Mouse (Mus musculus) neural tube, embryonic 13.5 days (tissue): ENCODE measurements around the gene Dolk. TPM values are rescaled to one million over a fixed set of nuclear protein-coding genes. Genes with fewer than 3 reads are reported as not detected.

Experiments
- ATAC-seq: fragments of 200-750 bp; cut with Nextera tagmentation; 2 replicates; pipeline ENCODE4 v1.8.0; 2017; ENCODE audit warnings: low read depth, mild to moderate bottlenecking, moderate TSS enrichment, moderate library complexity
- H3K27ac ChIP-seq: fragments of 300-500 bp; sonication (generic); replicated peaks from 2 replicates; pipeline ENCODE4 v1.5.1; 2015; ENCODE audit warnings: moderate library complexity, mild to moderate bottlenecking, inconsistent platforms
- H3K27me3 ChIP-seq: fragments of 300-500 bp; sonication (generic); 2 replicates; pipeline ENCODE4 v1.6.1; 2015; ENCODE audit warnings: mild to moderate bottlenecking, inconsistent platforms
- H3K36me3 ChIP-seq: fragments of 300-500 bp; sonication (generic); 2 replicates; pipeline ENCODE4 v1.6.1; 2015; ENCODE audit warnings: mild to moderate bottlenecking, inconsistent platforms
- H3K4me1 ChIP-seq: fragments of 300-500 bp; sonication (generic); replicated peaks from 2 replicates; pipeline ENCODE4 v1.6.1; 2015; ENCODE audit warnings: inconsistent platforms
- H3K4me2 ChIP-seq: fragments of 300-500 bp; sonication (generic); 2 replicates; pipeline ENCODE4 v1.6.1; 2015; ENCODE audit warnings: inconsistent platforms, mild to moderate bottlenecking, moderate library complexity
- H3K4me3 ChIP-seq: fragments of 300-500 bp; sonication (generic); 2 replicates; pipeline ENCODE4 v1.5.1; 2015; ENCODE audit warnings: mild to moderate bottlenecking, inconsistent platforms
- H3K9ac ChIP-seq: fragments of 300-500 bp; sonication (generic); 2 replicates; pipeline ENCODE4 v1.6.1; 2015; ENCODE audit warnings: moderate library complexity, mild to moderate bottlenecking, inconsistent platforms
- H3K9me3 ChIP-seq: fragments of 300-500 bp; sonication (generic); 2 replicates; pipeline ENCODE4 v1.6.1; 2016; ENCODE audit warnings: inconsistent platforms
- WGBS: fragments of 180-500 bp; shearing (Covaris S2); methylation state at CpG from one replicate; pipeline ENCODE4 v1.1.7; 2015; 5-methylcytosine and 5-hydroxymethylcytosine counted together
- polyA plus RNA-seq: library from polyadenylated mRNA; unstranded; fragments of >200 nt; fragmentation: Nextera tagmentation; extraction: Ambion mirVana; gene quantifications from 2 replicates; pipeline ENCODE4 v1.2.1, GENCODE M21; 2015

Gene Dolk
- polyA plus RNA-seq, 1 experiment from 2014 or later: 33.1 TPM

DNA sequence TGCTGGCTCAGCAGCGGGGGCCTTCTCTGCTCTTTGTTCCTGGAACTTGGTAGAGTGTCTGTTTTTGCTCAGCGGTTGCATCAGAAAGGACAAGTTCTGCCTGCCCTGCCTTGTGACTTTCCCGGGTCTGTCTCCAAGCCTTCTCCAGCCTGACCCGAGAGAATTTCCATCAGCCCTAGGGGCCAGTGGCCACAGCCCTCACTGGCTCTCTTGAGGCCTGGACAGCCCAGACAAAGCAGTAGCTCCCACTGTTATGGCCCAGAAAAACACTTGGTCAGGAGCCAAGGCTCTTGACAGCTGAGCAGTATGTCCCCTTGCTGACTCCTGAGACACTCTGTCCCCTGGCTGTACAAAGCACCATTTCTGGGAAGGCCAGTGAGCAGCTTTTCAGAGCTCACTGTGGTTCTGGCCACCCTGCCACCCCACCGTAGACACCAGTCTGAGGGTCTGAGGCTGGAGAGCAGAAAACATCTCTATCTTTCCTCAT, 20.3 kb downstream of the Dolk start, which contains the start of gene Phyhd1:
Gene Phyhd1 (plus strand): TSS at position 437 of the 487 bp plus-strand sequence.
- peaks cover 41% of the 10 kb centered on the region for H3K36me3 ChIP-seq
- H3K9me3 ChIP-seq: no peaks in the 10 kb centered on the region
- peak within 1 kb of the TSS; percentile 41 for H3K9ac ChIP-seq
- H3K27me3 ChIP-seq: no peaks in the 10 kb centered on the region
- no peak; the same call in 1 of the 2 replicates for ATAC-seq
- peaks cover 53% of the 10 kb centered on the region for H3K4me1 ChIP-seq
- no peak within 1 kb of the TSS for H3K4me3 ChIP-seq
- 48% methylated on average over 5 of the region's 5 CpGs for WGBS
- no peak within 1 kb of the TSS for H3K4me2 ChIP-seq
- H3K27ac ChIP-seq: peak within 1 kb of the TSS; percentile 80

DNA sequence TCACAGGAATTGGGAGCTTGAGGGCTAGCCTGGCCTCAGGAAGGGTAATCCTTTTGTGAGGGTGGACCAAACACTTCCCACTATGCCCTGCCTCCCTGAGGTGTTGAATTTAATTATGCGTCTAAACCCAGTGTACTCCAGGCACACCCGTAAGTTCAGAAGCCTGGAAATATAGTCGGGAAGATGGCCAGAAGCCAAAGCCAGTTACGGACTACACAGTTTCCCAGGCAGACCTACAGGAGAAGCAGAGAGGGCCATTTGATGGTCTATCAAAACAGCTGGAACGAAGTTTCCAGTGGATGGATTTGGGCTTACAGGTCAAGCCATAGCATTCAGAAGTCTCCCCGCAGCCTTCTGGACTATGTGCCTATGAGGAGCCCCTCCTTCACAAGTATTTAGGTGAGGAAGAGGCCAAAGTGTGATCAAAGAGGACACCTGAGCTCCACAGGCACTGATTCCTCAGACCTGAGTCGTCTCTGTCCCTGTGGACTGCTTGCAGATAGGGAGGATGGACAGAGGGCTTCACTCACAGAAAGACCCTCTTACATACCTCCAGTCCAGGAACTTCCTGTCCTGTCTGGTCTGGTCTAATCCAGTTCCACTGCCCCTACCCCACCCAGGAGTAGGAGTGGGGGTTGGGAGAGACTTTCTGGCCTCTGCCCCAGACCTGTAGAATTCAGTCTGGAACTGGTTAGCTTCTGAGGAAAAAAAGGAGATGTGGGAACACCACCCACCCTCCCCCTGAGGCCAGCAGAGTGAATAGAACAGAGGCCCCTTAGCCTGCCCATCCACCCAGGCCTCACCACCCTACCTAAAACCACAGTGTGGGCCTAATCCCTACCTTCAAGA, 21.2 kb downstream of the Dolk start:
- ATAC-seq: no peak
- peak overlapping the region; percentile 80 for H3K27ac ChIP-seq
- peaks cover 54% of the 10 kb centered on the region for H3K4me1 ChIP-seq

DNA sequence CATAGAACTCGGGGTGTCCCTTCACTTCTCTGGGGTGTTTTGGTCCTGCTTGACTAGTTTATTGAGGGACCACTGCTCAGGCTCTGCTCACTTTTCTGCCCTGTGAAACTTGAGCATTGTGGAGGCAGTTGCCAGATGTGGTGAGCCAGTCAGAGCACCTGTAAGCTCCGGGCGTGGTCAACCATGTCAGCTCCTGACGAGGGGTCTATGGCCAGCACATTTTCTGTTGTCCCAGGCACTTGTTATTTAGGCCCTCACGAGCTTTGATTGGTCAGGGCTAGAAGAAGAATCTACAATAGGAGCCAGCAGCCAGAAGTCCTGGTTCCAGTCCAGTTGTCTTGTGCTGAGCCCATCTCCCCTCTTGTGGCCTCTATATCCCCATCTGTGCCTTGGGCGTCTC, 22.3 kb downstream of the Dolk start:
- peaks cover 59% of the 10 kb centered on the region for H3K36me3 ChIP-seq
- H3K9me3 ChIP-seq: no peaks in the 10 kb centered on the region
- H3K9ac ChIP-seq: no peak overlapping the region
- no peak for ATAC-seq
- peaks cover 65% of the 10 kb centered on the region for H3K4me1 ChIP-seq
- no peak overlapping the region for H3K4me2 ChIP-seq
- H3K4me3 ChIP-seq: no peak overlapping the region
- peak overlapping the region; percentile 47; the same call in 1 of the 2 replicates for H3K27ac ChIP-seq
- whole genome bisulfite sequencing: 95% methylated on average over 6 of the region's 6 CpGs
- no peaks in the 10 kb centered on the region for H3K27me3 ChIP-seq

More for the DNA sequence above, 21.2 kb downstream of the Dolk start:
- H3K4me3 ChIP-seq: no peak overlapping the region
- WGBS: 75% methylated on average over 7 of the region's 7 CpGs
- peaks cover 49% of the 10 kb centered on the region for H3K36me3 ChIP-seq
- H3K4me2 ChIP-seq: no peak overlapping the region
- H3K27me3 ChIP-seq: no peaks in the 10 kb centered on the region
- H3K9ac ChIP-seq: 0 out of 2 replicates have a peak overlapping the region, but pooled peaks have one; percentile 22
- H3K9me3 ChIP-seq: no peaks in the 10 kb centered on the region

GRCm38 (mm10) chr2:30262840-30263441, 23.2 kb downstream of the Dolk start:
- 55% methylated on average over 4 of the region's 4 CpGs for WGBS
- Histone ChIP-seq H3K27me3 (no peaks in the 10 kb centered on the region), H3K9me3 (no peaks in the 10 kb centered on the region), H3K36me3 (peaks cover 68% of the 10 kb centered on the region), H3K4me2 (no peak overlapping the region), H3K9ac (no peak overlapping the region), H3K4me1 (peaks cover 70% of the 10 kb centered on the region), H3K4me3 (no peak overlapping the region), H3K27ac (peak overlapping the region; percentile 47)
- ATAC-seq: peak; percentile 82

- Histone ChIP-seq H3K9ac (no peak overlapping the region), H3K36me3 (peaks cover 75% of the 10 kb centered on the region), H3K9me3 (no peaks in the 10 kb centered on the region), H3K4me2 (no peak overlapping the region), H3K4me1 (peaks cover 70% of the 10 kb centered on the region), H3K27ac (peak overlapping the region; percentile 54; the same call in 1 of the 2 replicates), H3K27me3 (no peaks in the 10 kb centered on the region), H3K4me3 (no peak overlapping the region)
- 86% methylated on average over 18 of the region's 18 CpGs for WGBS
- ATAC-seq: no peak
These were observed 24.0 kb downstream of the Dolk start for GRCm38 (mm10) chr2:30261921-30262839.

DNA sequence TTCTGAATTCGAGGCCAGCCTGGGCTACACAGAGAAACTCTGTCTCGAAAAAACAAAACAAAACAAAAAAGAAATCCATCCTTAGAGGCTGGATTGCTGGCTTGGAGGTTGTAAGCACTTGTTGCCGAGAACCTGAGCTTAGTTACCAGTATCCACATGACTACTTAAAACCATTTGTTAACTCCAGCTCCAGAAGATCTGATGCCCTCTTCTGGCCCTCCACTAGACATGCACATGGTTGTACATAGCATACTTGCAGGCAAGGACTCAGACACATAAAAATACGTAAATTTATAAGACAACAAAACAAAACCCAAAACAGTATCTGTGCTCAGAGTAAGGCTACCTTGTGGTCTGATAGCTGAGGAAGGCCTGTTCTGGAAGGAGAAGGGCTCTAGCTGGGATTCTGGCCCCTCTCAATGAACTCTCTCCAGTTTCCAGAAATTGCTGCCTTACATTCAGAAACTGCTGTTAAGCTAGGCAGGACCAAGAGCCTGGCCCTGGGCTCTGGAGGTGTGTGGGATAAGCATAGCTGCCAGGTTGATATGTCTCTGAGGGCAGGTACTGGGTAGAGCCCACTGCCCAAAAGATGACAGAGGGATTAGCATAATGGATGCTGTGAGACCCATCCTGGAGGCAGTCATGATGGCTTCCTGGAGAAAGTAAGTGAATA, 24.9 kb downstream of the Dolk start:
- H3K4me2 ChIP-seq: no peak overlapping the region
- no peak overlapping the region for H3K4me3 ChIP-seq
- H3K9ac ChIP-seq: no peak overlapping the region
- no peaks in the 10 kb centered on the region for H3K27me3 ChIP-seq
- no peak for ATAC-seq
- no peaks in the 10 kb centered on the region for H3K9me3 ChIP-seq
- 88% methylated on average over 4 of the region's 4 CpGs for WGBS
- H3K27ac ChIP-seq: no peak overlapping the region
- H3K36me3 ChIP-seq: peaks cover 85% of the 10 kb centered on the region
- H3K4me1 ChIP-seq: peaks cover 61% of the 10 kb centered on the region

GRCm38 (mm10) chr2:30259131-30260064, 26.7 kb downstream of the Dolk start:
- Histone ChIP-seq H3K4me1 (peaks cover 43% of the 10 kb centered on the region), H3K9me3 (no peaks in the 10 kb centered on the region), H3K27ac (no peak overlapping the region), H3K9ac (no peak overlapping the region), H3K4me2 (no peak overlapping the region), H3K4me3 (no peak overlapping the region), H3K36me3 (peaks cover 92% of the 10 kb centered on the region), H3K27me3 (no peaks in the 10 kb centered on the region)
- no peak for ATAC-seq
- 88% methylated on average over 15 of the region's 15 CpGs for WGBS

- WGBS: 93% methylated on average over 4 of the region's 4 CpGs
- peaks cover 88% of the 10 kb centered on the region for H3K36me3 ChIP-seq
- no peak overlapping the region for H3K9ac ChIP-seq
- no peak overlapping the region for H3K4me2 ChIP-seq
- H3K27me3 ChIP-seq: no peaks in the 10 kb centered on the region
- no peak for ATAC-seq
- H3K9me3 ChIP-seq: no peaks in the 10 kb centered on the region
- no peak overlapping the region for H3K4me3 ChIP-seq
- no peak overlapping the region for H3K27ac ChIP-seq
- peaks cover 35% of the 10 kb centered on the region for H3K4me1 ChIP-seq
These were observed 27.5 kb downstream of the Dolk start for GRCm38 (mm10) chr2:30258600-30258999.

DNA sequence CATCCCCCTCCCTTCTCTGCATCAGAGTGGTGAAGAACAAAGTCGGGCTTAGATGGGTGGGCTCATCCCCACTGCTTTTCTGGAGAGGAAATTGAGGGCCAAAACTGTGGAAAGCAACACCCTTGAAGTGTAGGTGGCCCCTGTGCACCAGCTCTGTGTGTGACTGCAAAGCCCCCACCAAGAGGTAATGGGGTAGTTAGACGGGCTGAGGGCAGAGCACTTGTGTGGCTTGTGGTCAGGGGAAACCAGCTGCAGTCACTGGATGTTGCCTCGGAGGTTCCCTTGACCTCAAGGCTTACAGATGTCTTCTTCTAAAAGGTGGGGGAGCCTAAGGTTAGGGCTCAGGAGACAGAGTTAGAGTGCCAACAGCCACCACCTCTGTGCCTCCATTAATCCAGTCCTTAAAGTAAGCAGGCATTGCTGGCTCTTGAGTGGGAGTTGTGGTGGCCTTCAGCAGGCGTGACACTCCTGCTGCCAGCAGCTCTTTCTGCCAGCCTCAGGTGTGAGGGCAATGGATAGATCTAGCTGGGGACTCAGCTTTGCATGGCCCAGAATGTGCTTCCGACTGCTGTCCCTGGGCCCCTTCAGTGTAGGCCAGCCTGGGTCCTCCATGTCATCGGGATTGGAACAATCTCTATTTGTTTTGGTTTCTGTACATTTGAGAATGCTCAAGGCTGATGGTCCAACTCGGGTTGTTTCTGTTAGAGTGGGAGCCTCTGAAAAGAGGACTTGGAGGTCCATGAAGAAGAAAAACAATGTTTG, 28.3 kb downstream of the Dolk start:
- Histone ChIP-seq H3K4me3 (no peak overlapping the region), H3K4me1 (peaks cover 28% of the 10 kb centered on the region), H3K9me3 (no peaks in the 10 kb centered on the region), H3K9ac (no peak overlapping the region), H3K4me2 (no peak overlapping the region), H3K27me3 (no peaks in the 10 kb centered on the region), H3K36me3 (peaks cover 84% of the 10 kb centered on the region), H3K27ac (no peak overlapping the region)
- no peak for ATAC-seq
- WGBS: 84% methylated on average over 7 of the region's 7 CpGs
